Mouse (Mus musculus) layer of hippocampus, adult 8-10 months (tissue): Measurements from ENCODE around the gene 1700001C02Rik. TPM values are rescaled to one million over a fixed set of nuclear protein-coding genes. Genes with fewer than 3 reads are reported as not detected.
A peak's percentile ranks its signal among the peaks of the same experiment; 100 is the strongest.

Experiments
- DNase-seq, 2 experiments: peaks; one replicate each; pipeline ENCODE4 v3.0.0; 2022; ENCODE audit warnings: low spot score in 2 of 2
- total RNA-seq, 4 experiments: library from RNA; stranded (reverse); gene quantifications; 2 replicates each; pipeline ENCODE4 v1.2.4; 2022

The 1700001C02Rik gene
- total RNA-seq = 1 to 10 TPM in 1 of 4 experiments, under 1 TPM in 1, not detected in 2; 0.50 to 1.2 TPM

- DNase-seq = no peak
These were observed at the start of gene 1700001C02Rik for GRCm38 (mm10) chr5:30465861-30466260. Gene 1700001C02Rik (plus strand): TSS chr5:30466047.

DNA sequence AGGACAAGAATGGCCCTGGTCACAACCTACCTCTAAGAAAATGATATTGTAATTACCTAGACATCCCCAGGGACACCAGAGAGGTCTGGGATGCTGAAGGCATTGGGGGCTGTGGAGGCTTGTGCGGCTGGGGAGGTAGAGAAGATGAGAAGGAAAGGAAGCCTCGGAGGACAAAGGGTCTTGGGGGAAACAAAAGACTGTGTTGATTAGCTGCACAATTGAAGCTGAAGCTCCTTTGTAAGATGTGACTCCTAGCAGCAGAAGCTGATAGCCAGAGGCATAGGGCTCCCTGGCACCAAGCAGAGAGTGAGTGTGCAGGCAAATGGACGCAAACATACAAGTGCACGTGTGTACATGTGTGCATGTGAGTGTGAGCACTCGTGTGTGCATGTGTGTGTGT is 49.2 kb upstream of the 1700001C02Rik start:
- no peak for DNase-seq

DNA sequence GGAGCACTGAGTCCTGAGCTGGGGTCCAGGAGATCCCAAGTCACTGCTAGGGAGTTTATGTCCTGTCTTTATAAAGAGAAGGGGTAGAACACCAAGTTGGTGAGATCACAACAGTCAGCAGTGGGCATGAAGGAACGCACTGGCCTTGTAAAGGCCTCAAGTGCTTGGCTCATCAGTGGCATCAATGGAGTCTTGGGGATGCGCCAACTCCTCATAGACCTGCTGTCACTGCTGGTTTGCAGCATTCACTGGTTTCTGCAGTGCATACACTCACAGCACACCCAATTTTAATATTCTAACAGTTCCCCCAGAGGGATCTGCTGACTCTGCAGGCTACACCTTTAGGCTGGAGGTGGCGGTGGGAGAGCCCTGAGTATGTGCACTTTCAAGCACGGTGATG is 42.7 kb upstream of the 1700001C02Rik start:
- no peak for DNase-seq

- peak in 1 of 2 experiments; percentile 12 for DNase-seq
These were observed 42.1 kb upstream of the 1700001C02Rik start for GRCm38 (mm10) chr5:30423572-30424244.

- no peak for DNase-seq
These were observed 38.4 kb upstream of the 1700001C02Rik start for GRCm38 (mm10) chr5:30427406-30427805.

GRCm38 (mm10) chr5:30438931-30439330 is 26.9 kb upstream of the 1700001C02Rik start:
- DNase-seq = no peak

GRCm38 (mm10) chr5:30440308-30440906 is 25.4 kb upstream of the 1700001C02Rik start:
- DNase-seq = no peak

GRCm38 (mm10) chr5:30442196-30442595 is 23.7 kb upstream of the 1700001C02Rik start:
- DNase-seq = no peak

DNA sequence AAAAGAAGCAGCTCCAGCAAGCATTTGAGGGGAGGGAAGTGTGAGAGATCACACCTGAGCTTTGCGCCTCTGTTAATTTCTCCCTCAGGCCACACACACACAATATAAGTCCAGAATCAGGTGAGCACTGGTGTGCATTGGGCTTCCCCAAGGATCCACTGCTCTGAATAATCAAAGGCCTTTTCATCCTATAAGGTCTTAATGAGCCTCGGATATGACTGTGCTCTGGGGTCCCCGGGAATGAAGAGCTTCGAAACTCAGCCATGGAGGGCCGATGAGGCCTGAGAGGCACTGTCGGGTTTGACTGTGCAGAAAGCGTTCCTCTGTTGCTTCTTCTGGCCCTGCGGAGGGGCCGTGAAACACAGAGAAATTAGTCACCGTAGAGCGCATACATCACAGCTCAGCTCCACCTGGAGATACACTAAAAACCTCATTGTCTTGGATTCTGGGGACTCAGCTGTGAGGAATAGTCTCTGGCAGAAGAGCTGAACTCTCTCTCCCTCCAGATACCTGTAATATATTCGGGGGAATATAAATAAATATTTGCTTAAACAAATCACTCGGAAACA is 21.4 kb upstream of the 1700001C02Rik start:
- no peak for DNase-seq

DNA sequence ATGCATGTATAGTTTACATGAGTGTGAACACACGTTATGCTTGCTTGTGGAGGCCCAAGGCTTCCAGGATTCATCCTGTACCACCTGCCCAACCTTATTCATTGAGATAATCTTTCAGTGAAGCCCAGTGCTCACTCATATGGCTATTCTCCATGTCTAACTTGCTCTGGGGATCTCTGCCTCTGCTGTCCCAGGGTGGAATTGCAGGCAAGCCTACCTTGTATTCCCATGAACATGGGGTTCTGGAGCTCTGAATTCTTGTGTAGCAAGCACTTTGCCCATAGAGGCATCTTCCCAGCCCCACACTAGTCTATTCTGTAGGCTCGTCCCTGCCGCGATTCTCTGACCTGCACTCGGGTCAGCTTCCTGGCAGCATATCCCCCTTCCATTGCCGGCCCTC is 9.8 kb upstream of the 1700001C02Rik start:
- DNase-seq = no peak

DNA sequence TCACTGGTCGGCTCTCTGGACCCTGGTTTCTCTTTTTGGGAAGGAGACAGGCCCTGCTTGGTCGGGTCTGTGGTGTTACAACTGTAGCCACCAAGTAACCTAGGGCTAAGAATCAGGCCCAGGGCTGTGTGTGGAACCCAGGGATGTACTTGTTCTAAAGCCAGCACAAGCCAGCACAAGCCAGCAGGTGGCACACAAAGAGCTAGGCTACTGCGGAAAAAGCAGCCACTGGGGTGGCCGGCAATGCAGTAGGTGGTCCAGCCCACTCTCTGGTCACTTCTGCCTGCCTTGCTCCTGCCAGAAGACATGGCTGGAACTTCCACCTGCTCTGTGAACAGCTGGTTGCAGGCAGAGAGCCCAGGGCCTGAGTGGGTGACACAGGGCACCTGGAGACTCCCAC is 5.7 kb upstream of the 1700001C02Rik start:
- no peak for DNase-seq

GRCm38 (mm10) chr5:30461821-30462220 is 4.0 kb upstream of the 1700001C02Rik start, which contains the start of gene Otof:
Gene Otof (minus strand): TSS chr5:30461932.
- peak; percentile 50 to 59 for DNase-seq

GRCm38 (mm10) chr5:30466315-30466714 is 468 bp downstream of the 1700001C02Rik start:
- no peak for DNase-seq

DNA sequence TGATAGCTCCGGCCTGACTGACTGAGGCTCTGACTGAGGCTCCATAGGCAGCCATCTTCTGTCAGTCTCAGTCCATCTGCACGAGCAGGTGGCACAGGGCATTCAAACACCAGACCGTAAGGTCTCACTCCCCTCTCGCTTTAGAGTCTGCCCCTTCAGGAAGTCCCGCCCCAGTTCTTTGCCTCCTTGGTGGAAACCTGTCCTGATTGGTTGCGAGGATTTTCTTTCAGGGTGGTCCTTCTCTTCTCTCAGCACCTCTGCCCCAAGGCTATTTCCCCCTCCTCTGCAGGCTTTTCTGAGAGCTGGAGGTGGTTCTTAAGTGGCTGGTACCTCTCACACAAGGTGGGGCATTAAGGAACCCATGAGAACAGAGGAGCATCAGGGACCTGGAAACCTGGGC is 4.6 kb downstream of the 1700001C02Rik start:
- DNase-seq = no peak

DNA sequence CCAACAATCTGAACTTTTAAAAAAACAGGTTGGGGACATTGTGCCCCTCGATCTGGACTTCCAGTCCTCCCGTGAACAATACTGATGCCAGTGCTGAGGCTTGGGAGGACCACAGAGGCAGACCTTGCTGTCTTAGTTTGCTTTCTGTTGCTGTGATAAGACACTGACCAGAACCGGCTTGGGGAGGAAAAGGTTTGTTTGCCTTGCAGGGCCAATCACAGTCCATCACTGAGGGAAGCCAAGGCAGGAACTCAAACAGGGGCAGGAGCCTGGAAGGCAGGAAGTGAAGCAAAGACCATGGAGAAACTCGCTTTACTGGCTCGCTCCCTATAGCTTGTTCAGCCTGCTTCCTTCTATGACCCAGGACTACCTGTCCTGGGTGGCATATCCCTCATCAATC is 6.3 kb downstream of the 1700001C02Rik start:
- DNase-seq = no peak

- DNase-seq = no peak
These were observed 10.7 kb downstream of the 1700001C02Rik start for GRCm38 (mm10) chr5:30476534-30476933.

GRCm38 (mm10) chr5:30482319-30482718 is 16.5 kb downstream of the 1700001C02Rik start:
- DNase-seq = peak; percentile 43 to 70

GRCm38 (mm10) chr5:30483533-30483932 is 17.7 kb downstream of the 1700001C02Rik start:
- no peak for DNase-seq

DNA sequence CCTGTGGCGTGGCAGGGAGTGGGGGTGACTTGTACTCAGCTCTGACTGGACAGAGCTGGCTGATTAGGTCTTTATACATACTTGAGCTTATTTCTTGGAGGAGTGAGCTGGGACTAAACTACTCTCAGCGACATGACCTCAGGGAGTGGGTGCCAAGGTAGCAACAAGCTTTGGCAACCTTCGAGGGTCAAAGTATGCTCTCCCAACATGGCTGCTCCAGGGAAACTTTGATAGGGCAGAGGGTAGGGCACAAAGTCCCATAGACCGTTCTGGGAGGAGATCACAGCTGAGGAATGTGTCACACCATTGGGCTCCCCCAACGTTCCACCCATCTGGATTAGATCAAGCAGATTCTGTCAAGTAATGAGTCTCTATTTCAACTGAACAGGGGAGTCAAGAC is 18.7 kb downstream of the 1700001C02Rik start:
- DNase-seq = no peak

- no peak for DNase-seq
These were observed 19.3 kb downstream of the 1700001C02Rik start for GRCm38 (mm10) chr5:30485136-30485535.

DNA sequence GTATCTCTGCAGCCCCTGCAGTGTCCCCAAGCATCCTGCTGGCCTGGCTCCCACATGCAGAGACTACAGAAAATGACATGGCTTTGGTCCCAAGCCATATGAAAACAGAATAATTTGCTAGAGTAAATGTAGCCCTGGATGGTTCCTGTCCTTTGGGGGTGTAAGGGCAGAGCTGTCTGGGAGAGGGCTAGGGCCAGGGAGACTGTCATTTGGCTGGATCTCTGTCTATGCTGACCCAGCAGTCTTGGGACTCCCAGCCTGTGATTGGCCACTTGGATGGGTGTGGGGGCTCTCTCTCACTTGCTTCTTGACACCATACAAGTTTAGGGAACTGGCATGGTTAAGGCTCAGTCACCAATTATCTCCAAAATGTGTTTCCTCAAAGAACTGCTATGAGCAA is 24.4 kb downstream of the 1700001C02Rik start:
- DNase-seq = no peak

DNA sequence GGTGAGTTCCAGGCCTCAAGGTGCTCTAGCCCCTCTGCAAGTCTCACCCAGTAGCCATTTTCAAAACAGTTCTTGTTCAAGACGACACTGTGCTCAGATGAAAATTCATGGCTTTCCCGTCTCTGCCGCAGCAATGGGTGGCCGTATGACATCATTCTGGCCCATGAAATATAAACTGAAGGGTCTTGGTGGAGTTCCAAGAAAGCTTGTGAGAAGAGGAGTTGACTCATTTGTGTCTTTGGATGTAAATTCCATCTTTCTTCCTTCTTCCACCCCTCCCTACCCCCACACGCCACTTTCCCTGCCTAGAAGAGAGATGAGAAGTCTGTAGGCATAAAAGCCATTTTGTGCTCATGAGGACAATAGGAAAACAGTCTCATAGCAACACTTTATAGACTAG is 25.0 kb downstream of the 1700001C02Rik start:
- DNase-seq = no peak

- no peak for DNase-seq
These were observed 27.9 kb downstream of the 1700001C02Rik start for GRCm38 (mm10) chr5:30493723-30494122.
